Mouse (Mus musculus) hindbrain, embryonic 11.5 days (tissue): ENCODE measurements around the gene Nmral1. TPM values are rescaled to one million over a fixed set of nuclear protein-coding genes. Genes with fewer than 3 reads are reported as not detected.
"Not testable (repeated sequence)": the region's sequence is repeated elsewhere in the genome, so short reads cannot be mapped to it uniquely, and the experiment has no call there.

ENCODE experiments used
- ATAC-seq: fragments of 200-750 bp; cut with Nextera tagmentation; 2 replicates; pipeline ENCODE4 v1.8.0; 2017; ENCODE audit warnings: mild to moderate bottlenecking, moderate TSS enrichment, moderate library complexity; ENCODE audit not compliant: low FRiP score
- DNase-seq: peaks from one replicate; pipeline ENCODE4 v3.0.0-alpha.2; 2015; ENCODE audit warnings: low spot score
- H3K27ac ChIP-seq: fragments of 300-500 bp; sonication (generic); 2 replicates; pipeline ENCODE4 v1.5.1; 2014; ENCODE audit warnings: mild to moderate bottlenecking, low read depth, low read length
- H3K27me3 ChIP-seq: fragments of 300-500 bp; sonication (generic); 2 replicates; pipeline ENCODE4 v1.6.1; 2014; ENCODE audit warnings: mild to moderate bottlenecking, low read length, moderate library complexity, mixed read lengths; ENCODE audit not compliant: control insufficient read depth, insufficient read depth
- H3K36me3 ChIP-seq: fragments of 300-500 bp; sonication (generic); 2 replicates; pipeline ENCODE4 v1.6.1; 2014; ENCODE audit warnings: mild to moderate bottlenecking, low read length, moderate library complexity, mixed read lengths; ENCODE audit not compliant: control insufficient read depth, insufficient read depth
- H3K4me1 ChIP-seq: fragments of 300-500 bp; sonication (generic); replicated peaks from 2 replicates; pipeline ENCODE4 v1.6.1; 2014; ENCODE audit warnings: low read length, mixed read lengths; ENCODE audit not compliant: control insufficient read depth, insufficient read depth
- H3K4me2 ChIP-seq: fragments of 300-500 bp; sonication (generic); replicated peaks from 2 replicates; pipeline ENCODE4 v1.6.1; 2014; ENCODE audit warnings: mild to moderate bottlenecking, low read depth, low read length
- H3K4me3 ChIP-seq: fragments of 300-500 bp; sonication (generic); 2 replicates; pipeline ENCODE4 v1.5.1; 2014; ENCODE audit warnings: low read depth, low read length
- H3K9ac ChIP-seq: fragments of 300-500 bp; sonication (generic); 2 replicates; pipeline ENCODE4 v1.6.1; 2014; ENCODE audit warnings: low read depth, low read length
- H3K9me3 ChIP-seq: fragments of 300-500 bp; sonication (generic); 2 replicates; pipeline ENCODE4 v1.6.1; 2016; ENCODE audit warnings: low read length; ENCODE audit not compliant: control insufficient read depth
- WGBS: fragments of 180-500 bp; shearing (Covaris S2); extraction: QIAGEN DNeasy Blood & Tissue Kit; methylation state at CpG from one replicate; pipeline ENCODE4 v1.1.7; 2014; 5-methylcytosine and 5-hydroxymethylcytosine counted together
- polyA plus RNA-seq: library from polyadenylated mRNA; unstranded; fragments of >200 nt; fragmentation: Nextera tagmentation; extraction: Ambion mirVana; gene quantifications from 2 replicates; pipeline ENCODE4 v1.2.1, GENCODE M21; 2014

The Nmral1 gene
- 147 and 162 TPM in 2 replicates for polyA plus RNA-seq

DNA sequence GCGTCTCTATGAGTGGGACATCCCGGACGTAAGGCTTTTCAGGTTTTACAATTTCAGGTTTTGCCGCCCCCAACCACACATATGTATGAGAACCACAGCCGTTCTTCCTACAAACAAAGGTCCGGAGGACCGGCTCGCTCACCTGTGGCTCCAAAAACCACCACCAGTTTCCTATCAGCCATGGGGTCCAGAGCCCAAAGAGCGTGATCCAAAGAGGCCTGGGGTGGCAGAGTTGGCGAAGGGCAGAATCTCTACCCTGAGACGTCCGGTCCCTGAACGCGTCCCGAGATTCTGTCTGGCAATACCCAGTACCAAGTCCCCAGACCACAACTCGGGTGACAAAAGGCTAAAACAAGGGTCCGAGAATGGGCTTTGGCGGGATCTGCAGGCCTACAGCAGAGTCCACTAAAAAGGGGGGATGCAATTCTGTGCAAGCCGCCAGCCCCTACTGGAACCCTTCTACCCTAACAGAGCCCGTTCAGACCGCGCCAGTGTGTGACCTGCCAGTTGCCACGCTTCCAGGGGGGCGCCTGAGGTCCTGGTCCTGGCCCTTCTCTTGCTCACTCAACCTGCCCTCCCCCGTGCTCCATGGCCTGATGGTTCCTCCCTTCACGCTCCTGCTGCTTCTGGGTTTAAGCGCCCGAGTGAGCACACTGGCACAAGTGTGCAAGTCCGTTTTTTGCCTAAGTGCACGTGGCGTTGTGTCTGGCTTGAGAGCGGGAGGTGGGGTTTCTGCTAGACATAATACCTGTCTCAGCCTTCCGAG is at the start of gene Nmral1:
Nmral1 (minus strand) TSS at position 604 of the 766 bp plus-strand sequence.
- peak; percentile 94 for ATAC-seq
- Histone ChIP-seq H3K27ac (peak within 1 kb of the TSS; percentile 80), H3K27me3 (no peaks in the 10 kb centered on the region), H3K4me2 (peak within 1 kb of the TSS; percentile 57), H3K36me3 (peaks cover 3% of the 10 kb centered on the region; the same call in 1 of the 2 replicates), H3K4me3 (peak within 1 kb of the TSS; percentile 73), H3K9ac (peak within 1 kb of the TSS; percentile 85), H3K9me3 (no peaks in the 10 kb centered on the region), H3K4me1 (no peaks in the 10 kb centered on the region)
- DNase-seq = peak; percentile 81
- WGBS = 10% methylated on average over 33 of the region's 33 CpGs

DNA sequence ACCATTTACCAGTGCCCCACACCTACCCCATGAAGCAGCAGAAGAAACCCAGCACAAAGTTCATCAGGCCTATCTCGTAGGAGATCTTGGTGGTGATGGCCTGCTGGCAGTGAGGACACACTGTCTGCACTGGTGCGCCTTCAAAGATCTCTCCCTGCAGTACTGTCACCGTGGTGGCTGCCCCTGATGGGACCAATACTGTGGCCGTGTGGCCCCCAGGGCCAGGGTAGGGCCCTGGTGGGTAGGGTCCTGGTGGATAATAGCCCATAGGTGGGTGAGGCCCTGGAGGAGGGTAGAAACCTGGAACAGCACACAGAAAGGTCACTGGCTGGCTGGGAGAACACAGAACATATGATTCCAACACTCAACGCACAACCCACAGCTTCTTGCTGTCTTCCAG is 49.6 kb upstream of the Nmral1 start:
- Histone ChIP-seq H3K27me3 (no peaks in the 10 kb centered on the region), H3K4me1 (no peaks in the 10 kb centered on the region), H3K27ac (no peak overlapping the region), H3K4me3 (no peak overlapping the region), H3K9ac (no peak overlapping the region), H3K36me3 (peaks cover 7% of the 10 kb centered on the region), H3K4me2 (no peak overlapping the region), H3K9me3 (no peaks in the 10 kb centered on the region)
- ATAC-seq (no peak), DNase-seq (no peak)
- 95% methylated on average over 5 of the region's 5 CpGs for WGBS

DNA sequence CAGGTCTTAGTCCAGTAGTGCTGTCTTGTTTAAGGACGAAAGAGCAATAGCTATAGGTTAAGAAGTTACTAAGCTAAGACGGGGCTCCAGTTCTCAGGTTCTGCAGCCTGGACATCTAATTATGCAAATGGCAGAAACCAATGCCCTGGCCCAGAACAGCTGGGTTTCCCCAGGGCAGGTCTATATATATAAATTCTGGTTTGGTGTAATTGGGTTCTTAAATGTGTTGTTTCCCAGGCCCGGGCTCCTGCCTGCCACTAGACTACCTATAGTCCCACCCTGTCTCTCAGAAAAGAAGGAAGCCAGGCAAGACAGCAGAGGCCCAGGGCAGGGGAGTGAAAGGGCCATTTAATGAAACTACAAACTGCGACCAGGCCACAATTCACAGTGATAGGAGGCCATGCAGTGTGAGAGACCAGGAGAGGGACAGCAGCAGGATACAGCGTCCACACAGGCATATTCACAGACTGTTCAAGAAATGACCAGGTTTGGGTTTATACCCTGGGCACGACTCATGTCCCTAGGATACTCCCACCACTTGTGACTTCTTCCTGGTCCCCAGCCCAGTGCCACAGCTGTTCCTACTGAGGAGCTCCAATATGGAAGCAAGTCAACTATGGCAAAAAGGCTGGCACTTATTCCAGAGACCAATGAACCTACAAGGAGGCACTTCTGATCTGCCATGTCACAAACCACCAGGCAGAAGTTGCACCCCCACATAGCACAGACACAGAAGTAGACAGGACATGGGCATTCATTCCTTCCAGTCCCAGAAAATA is 48.0 kb upstream of the Nmral1 start:
- H3K4me2 ChIP-seq = no peak overlapping the region
- H3K9ac ChIP-seq = no peak overlapping the region
- H3K36me3 ChIP-seq = peaks cover 7% of the 10 kb centered on the region
- DNase-seq (no peak), ATAC-seq (no peak)
- 85% methylated on average over 6 of the region's 6 CpGs for WGBS
- no peaks in the 10 kb centered on the region for H3K9me3 ChIP-seq
- no peaks in the 10 kb centered on the region for H3K4me1 ChIP-seq
- H3K27me3 ChIP-seq = no peaks in the 10 kb centered on the region
- no peak overlapping the region for H3K27ac ChIP-seq
- H3K4me3 ChIP-seq = no peak overlapping the region

DNA sequence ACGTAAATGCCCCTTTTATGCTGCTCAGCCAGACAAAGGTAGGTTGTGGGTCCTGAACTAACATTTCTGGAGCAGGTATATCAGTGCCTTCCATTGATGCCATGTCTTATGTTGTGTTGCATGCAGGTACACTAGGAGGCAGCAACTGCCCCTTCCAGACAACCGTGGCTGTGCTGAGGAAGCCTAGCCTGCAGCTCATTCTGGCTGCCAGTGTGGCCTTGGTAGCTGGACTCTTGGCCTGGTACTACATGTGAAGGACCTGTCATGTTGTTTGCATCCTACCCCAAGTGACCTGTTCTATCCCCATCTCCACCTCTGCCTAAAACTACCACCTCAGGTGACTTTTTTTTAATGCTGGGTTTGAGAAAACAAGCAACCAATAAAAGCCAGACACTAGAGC is 46.7 kb upstream of the Nmral1 start:
- DNase-seq = no peak
- Histone ChIP-seq H3K36me3 (peaks cover 7% of the 10 kb centered on the region), H3K27me3 (no peaks in the 10 kb centered on the region), H3K9ac (no peak overlapping the region), H3K4me1 (no peaks in the 10 kb centered on the region), H3K27ac (no peak overlapping the region), H3K4me3 (no peak overlapping the region), H3K4me2 (no peak overlapping the region), H3K9me3 (no peaks in the 10 kb centered on the region)
- no peak for ATAC-seq
- 92% methylated on average over 2 of the region's 2 CpGs for WGBS

DNA sequence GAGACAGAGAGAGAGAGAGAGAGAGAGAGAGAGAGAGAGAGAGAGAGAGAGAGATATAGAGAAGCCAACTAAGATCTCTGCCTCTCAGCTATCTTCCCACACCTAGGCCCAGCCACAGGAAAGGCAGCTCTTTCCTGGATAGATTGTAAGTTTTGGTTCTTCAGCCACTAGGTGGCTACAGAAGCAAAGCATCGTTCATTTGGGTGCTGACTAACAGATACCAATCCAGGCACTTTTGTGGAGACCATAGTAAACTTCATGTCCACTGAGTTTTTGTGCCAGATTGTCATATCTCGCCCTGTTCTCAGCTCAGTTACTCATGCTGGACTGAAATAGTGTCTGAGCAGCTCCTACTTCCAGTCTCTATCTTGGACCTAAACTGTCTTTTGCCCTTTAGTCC is 44.1 kb upstream of the Nmral1 start:
- no peaks in the 10 kb centered on the region; the same call in 1 of the 2 replicates for H3K36me3 ChIP-seq
- ATAC-seq = no peak
- H3K4me1 ChIP-seq = no peaks in the 10 kb centered on the region
- WGBS = 46% methylated on average over 2 of the region's 2 CpGs
- H3K4me2 ChIP-seq = no peak overlapping the region
- H3K4me3 ChIP-seq = no peak overlapping the region
- no peak overlapping the region for H3K27ac ChIP-seq
- no peak overlapping the region for H3K9ac ChIP-seq
- DNase-seq = peak; percentile 54
- H3K9me3 ChIP-seq = no peaks in the 10 kb centered on the region
- no peaks in the 10 kb centered on the region for H3K27me3 ChIP-seq

DNA sequence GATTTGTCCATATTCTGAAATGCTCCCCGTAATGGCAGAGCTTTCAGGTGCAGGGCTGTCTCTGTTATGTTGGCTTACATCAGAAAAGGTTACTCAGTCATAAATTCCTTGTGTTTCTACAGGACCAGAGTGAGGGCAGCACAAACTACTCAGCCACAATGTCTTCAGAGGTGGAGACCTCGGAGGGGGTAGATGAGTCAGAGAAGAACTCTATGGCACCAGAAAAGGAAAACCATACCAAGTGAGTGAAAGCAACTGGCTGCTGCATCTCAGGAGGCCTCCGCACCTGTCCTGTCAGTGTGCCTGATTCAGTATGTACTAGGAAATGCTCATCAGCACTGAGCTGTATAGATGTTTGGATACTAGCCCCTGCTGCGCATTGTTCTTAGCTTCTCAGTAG is 43.3 kb upstream of the Nmral1 start:
- no peaks in the 10 kb centered on the region for H3K4me1 ChIP-seq
- H3K9ac ChIP-seq = no peak overlapping the region
- WGBS = 95% methylated on average over 4 of the region's 4 CpGs
- H3K27me3 ChIP-seq = no peaks in the 10 kb centered on the region
- DNase-seq = no peak
- H3K9me3 ChIP-seq = no peaks in the 10 kb centered on the region
- no peak overlapping the region for H3K4me2 ChIP-seq
- no peak overlapping the region for H3K4me3 ChIP-seq
- no peaks in the 10 kb centered on the region; the same call in 1 of the 2 replicates for H3K36me3 ChIP-seq
- no peak overlapping the region for H3K27ac ChIP-seq
- no peak for ATAC-seq

DNA sequence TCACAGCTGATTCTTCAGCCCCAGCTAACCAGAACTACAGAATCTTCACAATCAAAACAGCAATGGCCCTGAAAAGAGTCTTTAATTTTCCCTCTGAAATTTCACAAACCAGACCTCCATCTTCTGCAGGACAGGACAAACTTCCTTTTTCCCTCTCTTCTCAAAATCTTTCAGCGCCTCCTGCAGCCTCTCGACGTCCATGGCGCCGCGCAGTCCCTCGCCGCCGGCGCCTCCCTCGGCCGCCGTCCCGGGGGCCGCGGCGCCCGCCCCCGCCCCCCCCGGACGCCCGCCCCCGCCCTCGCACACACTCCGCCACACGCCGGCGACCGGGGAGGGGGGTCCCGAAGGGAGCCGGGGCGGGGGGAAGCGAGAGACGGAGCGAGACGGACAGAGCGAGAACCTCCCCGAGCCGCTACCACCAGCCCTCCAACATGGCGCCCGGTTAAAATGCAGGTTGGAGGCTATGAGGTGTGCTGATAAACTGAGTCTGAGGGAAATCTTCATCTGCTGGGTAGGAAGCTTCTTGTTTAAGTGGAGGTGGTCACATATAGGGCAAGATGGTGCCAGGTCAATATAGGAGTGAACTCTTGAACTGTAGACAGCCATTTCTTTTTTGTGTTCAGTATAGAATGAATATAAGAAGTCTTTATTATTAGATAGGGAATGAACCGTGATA is 37.6 kb upstream of the Nmral1 start:
- 0 out of 2 replicates have a peak overlapping the region, but pooled peaks have one; percentile 6 for H3K4me2 ChIP-seq
- not testable (repeated sequence) for H3K36me3 ChIP-seq, H3K27me3 ChIP-seq, H3K9me3 ChIP-seq, H3K27ac ChIP-seq, H3K4me1 ChIP-seq
- DNase-seq (peak; percentile 46), ATAC-seq (peak; percentile 86)
- peak overlapping the region; percentile 55 for H3K9ac ChIP-seq
- 6% methylated on average over 19 of the region's 42 CpGs for WGBS
- peak overlapping the region; percentile 38 for H3K4me3 ChIP-seq

DNA sequence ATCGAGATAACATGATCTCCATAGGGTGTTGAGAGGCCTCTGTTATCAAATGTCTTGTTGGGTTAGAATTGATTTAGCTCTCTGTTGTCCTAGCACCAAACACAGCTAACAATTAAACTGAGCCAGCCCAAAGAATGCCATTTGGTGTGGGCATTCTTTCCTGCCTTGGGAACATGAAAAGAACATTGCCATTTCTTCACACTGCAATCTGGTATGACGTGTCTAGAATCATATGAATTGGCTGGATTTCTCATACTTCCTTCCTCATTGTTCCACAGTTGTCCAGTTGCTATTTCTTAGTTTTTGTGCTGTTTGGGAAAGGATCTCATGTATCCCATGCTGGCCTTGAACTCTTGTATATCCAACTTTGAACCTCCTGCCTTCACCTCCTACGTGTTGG is 34.9 kb upstream of the Nmral1 start:
- WGBS = 87% methylated on average over 3 of the region's 3 CpGs
- H3K4me3 ChIP-seq = no peak overlapping the region
- no peak overlapping the region for H3K9ac ChIP-seq
- no peak overlapping the region for H3K27ac ChIP-seq
- H3K4me1 ChIP-seq = no peaks in the 10 kb centered on the region
- no peak for ATAC-seq
- H3K36me3 ChIP-seq = no peaks in the 10 kb centered on the region
- H3K4me2 ChIP-seq = no peak overlapping the region
- DNase-seq = no peak
- no peaks in the 10 kb centered on the region for H3K27me3 ChIP-seq
- H3K9me3 ChIP-seq = no peaks in the 10 kb centered on the region
